Mouse (Mus musculus) small intestine, adult 2 months (tissue): Measurements from ENCODE around the gene Lpin2. TPM values are rescaled to one million over a fixed set of nuclear protein-coding genes. Genes with fewer than 3 reads are reported as not detected.
A peak's percentile ranks its signal among the peaks of the same experiment; 100 is the strongest.

ENCODE experiments used
- H3K27ac ChIP-seq: fragments of 200-500 bp; 2 replicates; pipeline ENCODE4 v1.5.1; 2012; ENCODE audit warnings: low read depth, low read length, control low read depth, inconsistent platforms; ENCODE audit not compliant: insufficient read depth
- H3K27me3 ChIP-seq: fragments of 200-500 bp; 2 replicates; pipeline ENCODE4 v1.6.1; 2012; ENCODE audit warnings: mild to moderate bottlenecking, moderate library complexity, low read length, inconsistent platforms; ENCODE audit not compliant: control insufficient read depth, insufficient read depth
- H3K36me3 ChIP-seq: fragments of 200-500 bp; 2 replicates; pipeline ENCODE4 v1.6.1; 2012; ENCODE audit warnings: mild to moderate bottlenecking, low read length, control low read depth, inconsistent platforms; ENCODE audit not compliant: control insufficient read depth, insufficient read depth
- H3K4me1 ChIP-seq: fragments of 200-500 bp; 2 replicates; pipeline ENCODE4 v1.6.1; 2012; ENCODE audit warnings: low read length, inconsistent platforms, mixed read lengths; ENCODE audit not compliant: control insufficient read depth, insufficient read depth, insufficient read length
- H3K4me3 ChIP-seq: fragments of 200-500 bp; 2 replicates; pipeline ENCODE4 v1.5.1; 2012; ENCODE audit warnings: low read depth, mild to moderate bottlenecking, control low read depth, inconsistent platforms, low read length, moderate library complexity
- CTCF ChIP-seq: fragments of 200-500 bp; IDR thresholded peaks from 2 replicates; pipeline ENCODE4 v1.5.1; 2012; ENCODE audit warnings: low read depth, mild to moderate bottlenecking, control low read depth, inconsistent platforms, low read length, moderate library complexity, mixed read lengths; ENCODE audit not compliant: insufficient replicate concordance, insufficient read length; ENCODE audit errors: extremely low read depth
- POLR2A ChIP-seq: fragments of 200-500 bp; IDR thresholded peaks from 2 replicates; pipeline ENCODE4 v1.6.1; 2012; ENCODE audit warnings: low read depth, mild to moderate bottlenecking, control low read depth, inconsistent platforms, low read length, moderate library complexity
- WGBS: fragments of 180-500 bp; shearing (Covaris S2); methylation state at CpG from one replicate; pipeline ENCODE4 v1.1.7; 2018; 5-methylcytosine and 5-hydroxymethylcytosine counted together
- polyA plus RNA-seq: library from polyadenylated mRNA; depleted of rRNA; stranded (reverse); fragments of >200 nt; gene quantifications from 2 replicates; pipeline ENCODE4 v1.2.3, GENCODE M21; 2012; rRNA removed

Gene Lpin2
- polyA plus RNA-seq, result 7.7 and 39.8 TPM in 2 replicates

DNA sequence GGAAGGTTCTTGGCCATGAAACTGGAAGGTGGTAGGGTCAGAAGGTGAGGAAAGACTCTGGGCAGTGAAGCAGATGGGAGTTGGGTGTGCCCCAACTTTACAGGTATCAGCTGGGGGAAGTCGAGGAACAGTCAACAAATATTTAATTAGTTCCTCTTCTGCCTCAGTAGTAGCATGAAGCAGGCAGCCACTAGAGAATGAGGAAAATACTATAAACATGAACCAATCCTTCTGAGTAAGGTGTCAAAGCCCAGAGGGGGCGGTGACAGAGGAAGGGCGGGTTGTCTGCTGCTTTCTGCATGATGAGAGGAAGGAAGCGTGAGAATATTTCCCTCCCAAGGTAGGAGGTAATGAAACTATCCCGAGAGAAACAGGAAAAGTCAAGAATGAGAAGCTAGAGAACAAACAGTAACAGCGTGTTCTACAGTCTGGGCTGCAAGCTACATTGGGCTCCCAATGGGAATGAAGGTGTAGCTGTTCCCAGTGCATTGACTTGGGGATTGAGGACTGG, at the start of gene Lpin2:
Gene Lpin2, plus strand, starts transcription at position 350 of the 511 bp plus-strand sequence.
- Histone ChIP-seq H3K36me3 (no peaks in the 10 kb centered on the region), H3K4me1 (peaks cover 8% of the 10 kb centered on the region; the same call in 1 of the 2 replicates), H3K27me3 (no peaks in the 10 kb centered on the region), H3K27ac (peak within 1 kb of the TSS; percentile 67), H3K4me3 (peak within 1 kb of the TSS; percentile 79)
- TF ChIP-seq POLR2A, result no peak
- TF ChIP-seq CTCF, result no peak
- 15% methylated on average over 6 of the region's 6 CpGs for WGBS

DNA sequence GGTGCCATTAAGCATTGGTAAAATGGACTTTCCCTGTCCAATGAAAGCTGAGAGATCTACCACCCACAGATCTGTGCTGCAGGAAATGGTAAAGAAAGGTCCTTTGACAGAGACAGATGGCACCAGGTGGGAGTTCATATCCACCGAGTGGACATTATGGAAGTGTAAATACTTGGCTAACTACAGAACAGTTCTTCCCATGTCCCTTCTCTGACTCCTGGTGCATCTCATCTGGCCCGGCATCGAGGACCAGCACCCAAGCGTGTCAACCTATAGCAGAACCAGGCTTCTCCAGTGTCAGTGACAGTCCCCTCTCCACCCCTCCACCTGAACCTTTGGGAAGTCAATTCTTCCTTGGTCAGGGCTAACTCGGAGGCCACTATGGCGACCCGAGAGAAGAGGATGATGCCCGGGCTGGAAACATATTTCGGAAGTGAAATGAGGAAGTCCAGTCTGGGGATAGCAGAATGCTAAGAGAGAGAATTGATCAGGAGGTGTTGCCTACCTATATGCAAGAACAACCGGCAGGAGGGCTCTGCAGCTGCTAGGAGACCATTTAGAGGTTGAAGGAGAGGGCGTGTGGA, 49.4 kb upstream of the Lpin2 start:
- WGBS, result 87% methylated on average over 11 of the region's 11 CpGs
- H3K4me1 ChIP-seq, result peaks cover 2% of the 10 kb centered on the region; the same call in 1 of the 2 replicates
- no peak overlapping the region for H3K27ac ChIP-seq
- H3K27me3 ChIP-seq, result no peaks in the 10 kb centered on the region
- no peaks in the 10 kb centered on the region for H3K36me3 ChIP-seq
- H3K4me3 ChIP-seq, result no peak overlapping the region
- TF ChIP-seq POLR2A, result no peak
- TF ChIP-seq CTCF, result no peak

DNA sequence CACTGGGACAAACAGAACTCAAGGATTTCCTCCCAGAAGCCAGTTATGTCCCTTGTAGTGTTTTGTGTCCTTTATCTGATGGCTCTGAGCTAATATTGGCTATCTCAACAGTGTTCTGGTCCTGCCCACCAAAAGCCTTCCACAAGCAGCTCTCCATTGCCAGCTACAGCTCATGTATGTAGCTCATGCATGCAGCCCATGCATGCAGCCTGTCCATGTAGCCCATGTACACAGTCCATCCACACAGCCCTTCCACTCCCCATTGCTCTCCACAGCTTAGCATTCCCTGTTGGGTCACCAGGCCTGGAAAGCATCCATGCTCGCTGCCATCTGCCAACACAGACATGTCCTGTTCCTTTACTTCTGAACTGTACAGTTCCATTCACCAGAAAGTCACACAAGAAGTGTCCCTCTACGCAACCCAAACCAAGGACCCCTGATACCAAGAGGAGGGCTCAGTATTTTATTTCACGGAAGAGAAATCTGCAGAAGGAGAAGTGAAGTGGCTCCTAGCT, 47.9 kb upstream of the Lpin2 start:
- H3K4me3 ChIP-seq, result no peak overlapping the region
- TF ChIP-seq CTCF (no peak), POLR2A (no peak)
- H3K27ac ChIP-seq, result peak overlapping the region; percentile 70
- no peaks in the 10 kb centered on the region for H3K36me3 ChIP-seq
- no peaks in the 10 kb centered on the region for H3K27me3 ChIP-seq
- WGBS, result 92% methylated on average over 3 of the region's 3 CpGs
- H3K4me1 ChIP-seq, result no peaks in the 10 kb centered on the region

DNA sequence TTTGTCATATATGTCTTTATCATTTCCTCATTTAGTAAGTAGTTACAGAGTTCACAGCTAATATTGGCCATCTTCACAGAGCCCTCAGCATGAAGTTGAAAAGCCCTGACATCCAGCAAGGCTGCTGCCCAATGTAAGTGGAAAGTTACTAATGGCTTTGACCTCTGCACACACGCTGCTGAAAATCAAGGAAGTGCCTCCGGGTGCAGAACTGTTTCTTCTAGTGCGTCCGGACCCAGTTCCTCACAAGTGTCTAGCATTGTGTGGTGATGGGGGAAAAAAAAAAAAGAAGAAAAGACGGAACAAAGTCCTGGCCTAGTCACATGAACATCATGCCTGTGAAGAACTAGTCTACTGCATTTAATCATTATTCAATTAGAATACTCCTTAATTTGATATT, 47.3 kb upstream of the Lpin2 start:
- 48% methylated on average over 5 of the region's 5 CpGs for WGBS
- no peaks in the 10 kb centered on the region for H3K36me3 ChIP-seq
- no peaks in the 10 kb centered on the region for H3K4me1 ChIP-seq
- peak overlapping the region; percentile 70 for H3K27ac ChIP-seq
- no peak overlapping the region for H3K4me3 ChIP-seq
- TF ChIP-seq POLR2A, result no peak
- H3K27me3 ChIP-seq, result no peaks in the 10 kb centered on the region

DNA sequence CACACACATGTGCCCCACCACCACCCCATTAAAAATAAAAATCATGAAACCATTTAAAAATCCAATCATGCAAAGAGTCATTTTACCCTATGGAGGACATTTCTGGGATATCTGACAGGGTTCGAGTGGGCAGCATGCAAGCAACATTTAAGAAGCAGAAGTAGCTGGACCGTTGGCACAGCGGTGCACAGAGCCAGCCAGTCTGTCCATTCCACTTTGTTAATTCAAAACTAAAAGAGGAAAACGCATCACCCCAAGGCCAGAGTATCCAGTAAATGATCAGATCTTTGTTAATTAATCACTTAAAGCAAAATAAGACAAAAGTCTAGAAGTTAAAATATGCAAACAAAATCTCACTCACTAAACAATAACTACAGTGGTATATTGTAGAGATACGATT, 46.5 kb upstream of the Lpin2 start:
- 87% methylated on average over 5 of the region's 5 CpGs for WGBS
- H3K27me3 ChIP-seq, result no peaks in the 10 kb centered on the region
- no peaks in the 10 kb centered on the region for H3K36me3 ChIP-seq
- no peak overlapping the region for H3K4me3 ChIP-seq
- TF ChIP-seq POLR2A (no peak), CTCF (no peak)
- no peak overlapping the region for H3K27ac ChIP-seq
- no peaks in the 10 kb centered on the region for H3K4me1 ChIP-seq

DNA sequence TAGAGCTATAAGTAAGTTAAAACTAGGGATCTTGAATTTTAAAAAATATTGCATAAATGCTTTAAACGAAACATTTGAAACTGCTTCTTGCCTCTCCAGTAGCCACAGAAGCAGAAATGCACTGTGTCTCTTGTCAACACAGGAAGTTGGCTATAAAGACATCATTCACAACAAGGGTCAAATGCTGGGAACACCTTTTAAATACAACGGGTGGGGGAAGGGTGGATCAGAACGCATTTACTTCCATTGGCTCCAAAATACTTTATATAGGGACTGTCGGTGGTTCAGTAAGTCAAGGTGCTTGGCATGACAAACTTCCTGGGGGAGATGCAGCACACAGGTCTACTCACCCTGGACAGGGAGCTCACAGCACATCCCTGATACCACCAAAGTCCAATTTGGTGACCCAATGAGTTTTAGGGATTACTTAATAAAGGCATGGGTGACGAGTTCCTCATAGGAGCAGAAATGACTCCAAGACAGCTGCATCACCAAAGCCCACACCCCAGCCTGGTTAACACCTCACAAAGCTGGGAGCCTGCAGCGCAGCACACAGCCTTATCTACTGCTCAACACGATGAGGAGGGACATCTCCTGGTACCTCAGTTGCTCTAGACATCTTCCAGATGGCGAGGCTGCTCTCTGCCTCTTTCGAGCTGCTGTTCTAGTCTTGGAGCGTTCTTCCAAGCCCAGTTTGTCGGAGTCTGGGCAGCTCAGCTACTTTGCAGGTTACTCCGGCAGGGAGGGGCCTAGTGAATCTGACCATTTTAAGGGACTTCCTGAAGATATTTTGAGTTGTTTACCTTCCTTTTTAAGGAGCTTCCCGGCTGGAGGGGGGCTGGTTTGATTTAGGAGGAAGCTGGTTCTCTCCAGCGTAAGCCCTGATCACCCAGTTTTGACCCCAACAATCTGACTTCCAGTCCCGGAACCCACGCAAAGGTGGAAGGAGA, 45.7 kb upstream of the Lpin2 start:
- TF ChIP-seq CTCF (no peak), POLR2A (no peak)
- H3K4me1 ChIP-seq, result no peaks in the 10 kb centered on the region
- 76% methylated on average over 16 of the region's 16 CpGs for WGBS
- H3K36me3 ChIP-seq, result no peaks in the 10 kb centered on the region
- H3K27me3 ChIP-seq, result no peaks in the 10 kb centered on the region
- no peak overlapping the region for H3K4me3 ChIP-seq
- H3K27ac ChIP-seq, result no peak overlapping the region

DNA sequence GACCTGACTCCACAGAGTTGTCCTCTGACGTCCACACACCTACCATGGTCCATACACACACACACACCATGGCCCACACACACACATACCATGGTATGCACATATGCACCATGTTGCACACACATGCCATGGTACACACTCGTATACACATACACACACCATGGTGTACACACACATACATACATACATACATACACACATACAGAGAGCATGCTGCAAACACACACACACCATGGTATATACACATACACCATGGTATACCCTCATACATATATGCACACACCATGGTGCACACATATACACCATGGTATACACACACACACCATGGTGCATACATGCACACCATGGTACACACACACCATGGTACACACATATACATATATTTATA, 45.0 kb upstream of the Lpin2 start:
- 86% methylated on average over 2 of the region's 2 CpGs for WGBS
- Histone ChIP-seq H3K27ac (no peak overlapping the region), H3K36me3 (no peaks in the 10 kb centered on the region), H3K4me1 (no peaks in the 10 kb centered on the region), H3K4me3 (no peak overlapping the region), H3K27me3 (no peaks in the 10 kb centered on the region)
- TF ChIP-seq CTCF, result no peak
